Mouse (Mus musculus) brain, embryonic 14.5 days (tissue): Measurements from ENCODE around the gene Psme2. TPM values are rescaled to one million over a fixed set of nuclear protein-coding genes. Genes with fewer than 3 reads are reported as not detected.

Experiments
- DNase-seq: peaks from one replicate; pipeline ENCODE4 v3.0.0-alpha.2; 2011; ENCODE audit warnings: low read depth
- CTCF ChIP-seq: fragments of 200-500 bp; IDR thresholded peaks from 2 replicates; pipeline ENCODE4 v1.5.1; 2012; ENCODE audit warnings: inconsistent platforms, mild to moderate bottlenecking, moderate library complexity, borderline replicate concordance; ENCODE audit not compliant: insufficient read depth, insufficient read length; ENCODE audit errors: extremely low read depth
- POLR2A ChIP-seq: fragments of 200-500 bp; IDR thresholded peaks from 2 replicates; pipeline ENCODE4 v1.6.1; 2012; ENCODE audit warnings: mild to moderate bottlenecking, inconsistent platforms, borderline replicate concordance; ENCODE audit not compliant: poor library complexity, insufficient read depth, insufficient read length, severe bottlenecking; ENCODE audit errors: extremely low read depth
- polyA plus RNA-seq: library from polyadenylated mRNA; depleted of rRNA; stranded (reverse); fragments of >200 nt; gene quantifications from 2 replicates; pipeline ENCODE4 v1.2.3, GENCODE M21; 2012; rRNA removed

The Psme2 gene
- polyA plus RNA-seq, 1 experiment: 65.9 TPM

GRCm38 (mm10) chr14:55557003-55557402, 33.9 kb downstream of the Psme2 start:
- DNase-seq: peak; percentile 80
- TF ChIP-seq CTCF (peak; percentile 82), POLR2A (no peak)

- TF ChIP-seq POLR2A (no peak), CTCF (no peak)
- no peak for DNase-seq
Observed at GRCm38 (mm10) chr14:55555788-55556187, 35.1 kb downstream of the Psme2 start.

DNA sequence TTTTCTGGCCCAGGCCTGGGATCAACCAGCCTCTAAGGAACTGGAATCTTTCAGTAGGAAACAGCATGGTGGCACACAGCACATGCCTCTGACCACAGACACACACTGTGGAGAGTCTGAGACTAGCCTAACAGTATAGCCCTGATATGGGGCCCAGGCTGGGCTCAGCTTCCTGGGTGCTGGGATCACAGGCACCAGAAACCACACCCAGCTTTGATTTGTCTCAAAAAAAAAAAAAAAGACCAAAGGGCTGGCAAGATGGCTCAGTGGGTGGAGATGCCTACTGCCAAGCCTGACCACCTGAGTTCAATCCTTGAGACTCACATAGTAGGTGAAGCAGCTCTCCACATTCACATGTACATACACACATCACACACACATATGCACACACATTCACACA, 36.3 kb downstream of the Psme2 start:
- no peak for TF ChIP-seq CTCF
- TF ChIP-seq POLR2A: no peak
- no peak for DNase-seq

GRCm38 (mm10) chr14:55551794-55552193, 39.1 kb downstream of the Psme2 start:
- DNase-seq: no peak
- TF ChIP-seq CTCF: no peak
- no peak for TF ChIP-seq POLR2A

- TF ChIP-seq CTCF (no peak), POLR2A (no peak)
- no peak for DNase-seq
Observed at GRCm38 (mm10) chr14:55551347-55551746, 39.6 kb downstream of the Psme2 start.

- DNase-seq: no peak
- TF ChIP-seq POLR2A (no peak), CTCF (no peak)
Observed at GRCm38 (mm10) chr14:55550191-55550590, 40.7 kb downstream of the Psme2 start.

DNA sequence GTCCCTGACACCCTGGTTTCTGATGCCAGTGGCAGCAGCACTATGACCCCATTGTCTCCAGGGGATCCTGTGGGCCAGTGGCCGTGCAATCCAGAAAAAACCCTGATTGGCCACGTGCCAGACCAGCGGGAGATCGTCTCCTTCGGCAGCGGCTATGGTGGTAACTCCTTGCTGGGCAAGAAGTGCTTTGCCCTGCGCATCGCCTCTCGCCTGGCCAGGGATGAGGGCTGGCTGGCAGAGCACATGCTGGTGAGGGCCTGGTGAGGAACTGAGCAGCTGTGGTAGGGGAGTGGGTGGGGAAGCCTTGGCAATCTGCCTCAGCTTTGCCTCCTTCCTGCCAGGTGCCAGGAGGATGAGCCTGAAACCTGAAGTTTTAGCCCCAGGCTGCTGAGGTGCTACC, 46.6 kb downstream of the Psme2 start:
- peak; percentile 52 for DNase-seq
- TF ChIP-seq CTCF (no peak), POLR2A (no peak)

GRCm38 (mm10) chr14:55542268-55542667, 48.6 kb downstream of the Psme2 start:
- no peak for TF ChIP-seq CTCF
- no peak for TF ChIP-seq POLR2A
- no peak for DNase-seq

GRCm38 (mm10) chr14:55540787-55541321, 50.1 kb downstream of the Psme2 start:
- peak; percentile 93 for DNase-seq
- TF ChIP-seq CTCF: no peak
- TF ChIP-seq POLR2A: no peak

- peak; percentile 87 for DNase-seq
- peak; percentile 21; the same call in 1 of the 2 replicates for TF ChIP-seq POLR2A
- TF ChIP-seq CTCF: no peak
Observed at GRCm38 (mm10) chr14:55540067-55540786, 50.7 kb downstream of the Psme2 start, which contains the start of gene Pck2. TSS of gene Pck2 (plus strand) at chr14:55540266.

Other genes starting within 250 kb of the Psme2 start
- 16.0 and 25.6 TPM in 2 replicates for gene Dhrs4, start 112.4 kb downstream of the Psme2 start, polyA plus RNA-seq
- 178 and 292 TPM in 2 replicates for gene Carmil3, start 100.5 kb downstream of the Psme2 start, polyA plus RNA-seq
- 6.7 and 9.5 TPM in 2 replicates for gene Cpne6, start 80.7 kb downstream of the Psme2 start, polyA plus RNA-seq
- gene Nrl, start 66.1 kb downstream of the Psme2 start, polyA plus RNA-seq: 0.56 and 0.69 TPM in 2 replicates
- 21.5 and 23.2 TPM in 2 replicates for gene Pck2, start 50.8 kb downstream of the Psme2 start, polyA plus RNA-seq
- gene Dcaf11, start 31.1 kb downstream of the Psme2 start, polyA plus RNA-seq: 111 and 112 TPM in 2 replicates
- 0.92 and 1.3 TPM in 2 replicates for gene A730061H03Rik, start 30.7 kb downstream of the Psme2 start, polyA plus RNA-seq
- gene Fitm1, start 15.5 kb downstream of the Psme2 start, polyA plus RNA-seq: 0.19 and 0.38 TPM in 2 replicates
- 94.1 and 98.3 TPM in 2 replicates for gene Psme1, start 13.0 kb downstream of the Psme2 start, polyA plus RNA-seq
- 14.5 and 20.9 TPM in 2 replicates for gene Emc9, start 5.8 kb downstream of the Psme2 start, polyA plus RNA-seq
- 25.1 and 30.4 TPM in 2 replicates for gene Rnf31, start 595 bp upstream of the Psme2 start, polyA plus RNA-seq
- gene Irf9, start 12.5 kb upstream of the Psme2 start, polyA plus RNA-seq: 23.5 and 26.2 TPM in 2 replicates
- gene Rec8, start 26.9 kb upstream of the Psme2 start, polyA plus RNA-seq: 15.9 and 18.4 TPM in 2 replicates
- 182 and 184 TPM in 2 replicates for gene Ipo4, start 44.8 kb upstream of the Psme2 start, polyA plus RNA-seq
- 8.4 and 8.8 TPM in 2 replicates for gene Gm49378, start 46.8 kb upstream of the Psme2 start, polyA plus RNA-seq
- gene Tm9sf1, start 52.7 kb upstream of the Psme2 start, polyA plus RNA-seq: 44.9 and 45.8 TPM in 2 replicates
- gene Tssk4, start 59.1 kb upstream of the Psme2 start, polyA plus RNA-seq: 1.2 and 1.8 TPM in 2 replicates
- gene Mdp1, start 69.4 kb upstream of the Psme2 start, polyA plus RNA-seq: 45.8 and 51.0 TPM in 2 replicates
- 32.8 and 41.3 TPM in 2 replicates for gene Gmpr2, start 80.8 kb upstream of the Psme2 start, polyA plus RNA-seq
- gene Nedd8, start 81.0 kb upstream of the Psme2 start, polyA plus RNA-seq: 351 and 412 TPM in 2 replicates
- 23.2 and 31.9 TPM in 2 replicates for gene Tinf2, start 90.7 kb upstream of the Psme2 start, polyA plus RNA-seq
- gene Tgm1, start 122.8 kb upstream of the Psme2 start, polyA plus RNA-seq: 0.96 and 1.2 TPM in 2 replicates
- gene Rabggta, start 131.2 kb upstream of the Psme2 start, polyA plus RNA-seq: 64.9 and 72.8 TPM in 2 replicates
- gene Dhrs1, start 154.6 kb upstream of the Psme2 start, polyA plus RNA-seq: 67.1 and 88.2 TPM in 2 replicates
- gene Nop9, start 154.6 kb upstream of the Psme2 start, polyA plus RNA-seq: 24.6 and 27.9 TPM in 2 replicates
- gene Cideb, start 167.3 kb upstream of the Psme2 start, polyA plus RNA-seq: 0.60 and 0.76 TPM in 2 replicates
- 0.29 and 0.38 TPM in 2 replicates for gene Ltb4r2, start 170.3 kb upstream of the Psme2 start, polyA plus RNA-seq
- gene Ltb4r1, start 174.8 kb upstream of the Psme2 start, polyA plus RNA-seq: 0.45 and 0.71 TPM in 2 replicates
- gene Adcy4, start 193.0 kb upstream of the Psme2 start, polyA plus RNA-seq: 3.5 and 7.8 TPM in 2 replicates
- gene Ripk3, start 197.8 kb upstream of the Psme2 start, polyA plus RNA-seq: 2.5 and 2.6 TPM in 2 replicates
- gene Nfatc4, start 232.0 kb upstream of the Psme2 start, polyA plus RNA-seq: 22.3 and 26.2 TPM in 2 replicates